Mouse (Mus musculus): ENCODE data around the gene Vwa7. TPM values are rescaled to one million over a fixed set of nuclear protein-coding genes. Genes with fewer than 3 reads are reported as not detected.
A peak's percentile ranks its signal among the peaks of the same experiment; 100 is the strongest.
"Not testable (repeated sequence)": the region's sequence is repeated elsewhere in the genome, so short reads cannot be mapped to it uniquely, and the experiment has no call there.

The Vwa7 gene
- total and polyA plus RNA-seq, 3 experiments: 7.5 to 10.9 (median 10.0) TPM

DNA sequence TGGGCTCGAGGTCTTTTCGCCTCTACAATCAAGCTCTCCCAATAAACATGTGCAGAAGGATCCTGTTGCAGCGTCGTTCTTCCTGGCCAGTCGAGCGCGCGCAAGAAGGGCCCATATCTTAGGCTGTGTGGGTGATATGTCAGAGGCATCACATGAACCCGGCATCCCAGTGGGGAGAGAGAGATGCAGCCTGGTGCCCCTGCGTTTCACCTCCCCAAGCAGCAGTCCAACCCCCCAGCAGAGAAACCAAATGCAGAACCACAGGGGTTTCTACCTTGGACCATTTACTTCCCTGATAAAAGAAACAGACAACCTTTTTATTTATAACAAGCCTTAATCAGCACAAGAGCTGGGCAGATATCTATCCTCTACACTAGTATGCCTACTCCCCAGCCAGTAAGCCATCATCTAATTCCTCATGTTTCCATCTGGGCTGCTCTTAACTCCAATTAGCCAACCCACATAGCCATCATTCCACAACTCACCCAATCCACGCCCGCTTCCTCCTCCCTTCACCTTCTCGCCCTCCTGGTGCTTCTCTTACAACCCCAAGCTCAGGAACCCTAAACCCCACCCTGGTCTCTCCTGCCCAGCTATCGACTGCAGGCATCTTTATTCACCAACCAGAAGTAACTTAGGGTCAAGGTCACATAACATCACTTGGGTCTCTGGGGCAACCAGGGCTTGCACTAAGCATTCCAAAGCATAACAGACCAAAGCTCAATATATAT lies 19.8 kb upstream of the Vwa7 start:
- intact Hi-C loops (cut with DNase I): no loop called here
- H3K27me3 ChIP-seq (ENCODE audit: control insufficient read depth, insufficient read depth, low read length): no peaks in the 10 kb centered on the region
- 80% methylated on average over 14 of the region's 14 CpGs for WGBS
- no peak for DNase-seq
- TF ChIP-seq POLR2A (IDR thresholded peaks at IDR 0.05; ENCODE audit: insufficient read depth, low read depth, low read length): no peak
- TF ChIP-seq CTCF (IDR thresholded peaks at IDR 0.05): no peak
- no peak for TF ChIP-seq EP300 (IDR thresholded peaks at IDR 0.05; ENCODE audit: insufficient read depth, low read depth, low read length)
- H3K9ac ChIP-seq (ENCODE audit: low read depth, low read length): no peak overlapping the region
- H3K27ac ChIP-seq: no peak overlapping the region
- peaks cover 2% of the 10 kb centered on the region for H3K4me1 ChIP-seq (ENCODE audit: control insufficient read depth, insufficient read depth, low read length)
- H3K36me3 ChIP-seq (ENCODE audit: control insufficient read depth, insufficient read depth, low read length): no peaks in the 10 kb centered on the region
- no peaks in the 10 kb centered on the region for H3K79me2 ChIP-seq (replicated peaks; ENCODE audit: control insufficient read depth, insufficient read depth, low read length)
- no peak overlapping the region for H3K4me3 ChIP-seq

DNA sequence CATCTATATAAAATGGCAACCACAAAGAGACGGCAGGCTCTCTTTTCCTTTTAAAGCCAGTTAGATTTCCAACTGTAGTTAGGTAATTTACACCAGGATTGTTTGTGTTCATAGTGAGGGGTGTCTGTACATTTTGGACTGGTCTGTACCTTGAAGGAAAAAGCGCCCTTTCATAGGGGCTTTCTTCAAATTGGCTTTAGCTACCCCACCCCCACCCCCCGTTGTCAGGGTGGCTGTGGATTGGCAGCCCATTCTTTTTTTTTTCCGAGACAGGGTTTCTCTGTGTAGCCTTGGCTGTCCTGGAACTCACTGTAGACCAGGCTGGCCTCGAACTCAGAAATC lies 19.3 kb upstream of the Vwa7 start:
- H3K79me2 ChIP-seq (replicated peaks; ENCODE audit: control insufficient read depth, insufficient read depth, low read length): no peaks in the 10 kb centered on the region
- H3K4me1 ChIP-seq (ENCODE audit: control insufficient read depth, insufficient read depth, low read length): peaks cover 4% of the 10 kb centered on the region
- WGBS: 83% methylated on average over 5 of the region's 5 CpGs
- no peak for TF ChIP-seq POLR2A (IDR thresholded peaks at IDR 0.05; ENCODE audit: insufficient read depth, low read depth, low read length)
- no peak for TF ChIP-seq EP300 (IDR thresholded peaks at IDR 0.05; ENCODE audit: insufficient read depth, low read depth, low read length)
- no peak for TF ChIP-seq CTCF (IDR thresholded peaks at IDR 0.05)
- no peak overlapping the region for H3K9ac ChIP-seq (ENCODE audit: low read depth, low read length)
- H3K36me3 ChIP-seq (ENCODE audit: control insufficient read depth, insufficient read depth, low read length): no peaks in the 10 kb centered on the region
- intact Hi-C loops (cut with DNase I): no loop called here
- no peak overlapping the region for H3K4me3 ChIP-seq
- no peak overlapping the region for H3K27ac ChIP-seq
- no peaks in the 10 kb centered on the region for H3K27me3 ChIP-seq (ENCODE audit: control insufficient read depth, insufficient read depth, low read length)
- DNase-seq: no peak

DNA sequence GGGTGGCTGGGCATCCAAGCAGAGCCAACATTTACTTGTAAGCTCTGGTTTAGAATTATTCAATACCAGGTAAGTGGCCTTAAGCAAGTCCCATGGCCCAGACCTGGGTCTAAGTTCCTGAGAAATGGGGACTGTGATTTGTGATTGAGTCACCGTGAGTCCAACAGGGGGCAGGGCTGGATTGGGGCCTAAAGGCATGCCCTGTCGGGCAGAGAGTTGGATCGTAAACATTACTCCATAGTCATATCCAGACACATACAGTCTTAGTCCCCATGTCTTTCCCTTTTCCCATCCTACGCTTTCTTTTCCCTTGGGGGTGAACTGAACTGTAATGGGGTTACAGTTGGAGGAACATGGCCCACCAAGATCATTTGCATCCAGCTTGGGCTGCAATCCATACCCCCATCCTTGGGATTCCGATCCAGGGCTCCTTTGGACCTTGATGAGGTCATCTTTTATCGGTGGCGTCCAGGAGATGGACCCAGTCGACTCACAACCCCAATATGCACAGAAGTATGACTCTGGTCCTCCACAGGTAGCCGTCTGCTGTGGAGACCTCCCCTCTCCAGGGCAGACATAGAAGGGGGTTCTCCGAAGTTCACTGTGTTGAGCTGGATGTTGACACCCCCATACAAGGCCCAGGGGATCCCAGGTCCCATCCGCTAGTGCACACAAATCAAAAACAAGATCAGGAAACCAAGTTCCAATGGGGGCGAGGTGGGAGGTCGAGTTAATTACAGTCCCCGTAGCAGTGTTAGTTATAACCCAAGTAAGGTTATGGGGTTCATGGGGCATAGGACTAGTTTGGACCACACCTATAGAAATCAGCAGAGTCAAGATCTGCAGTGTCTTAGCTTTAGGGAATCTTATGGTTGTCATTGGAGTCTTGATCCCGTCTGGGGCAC lies 17.6 kb upstream of the Vwa7 start:
- 71% methylated on average over 15 of the region's 15 CpGs for whole genome bisulfite sequencing
- intact Hi-C loops (cut with DNase I): no loop called here
- TF ChIP-seq CTCF (IDR thresholded peaks at IDR 0.05) (no peak), EP300 (IDR thresholded peaks at IDR 0.05; ENCODE audit: insufficient read depth, low read depth, low read length) (no peak), POLR2A (IDR thresholded peaks at IDR 0.05; ENCODE audit: insufficient read depth, low read depth, low read length) (no peak)
- Histone ChIP-seq H3K36me3 (ENCODE audit: control insufficient read depth, insufficient read depth, low read length) (no peaks in the 10 kb centered on the region), H3K9ac (ENCODE audit: low read depth, low read length) (no peak overlapping the region), H3K4me3 (no peak overlapping the region), H3K79me2 (replicated peaks; ENCODE audit: control insufficient read depth, insufficient read depth, low read length) (no peaks in the 10 kb centered on the region), H3K27me3 (ENCODE audit: control insufficient read depth, insufficient read depth, low read length) (no peaks in the 10 kb centered on the region), H3K4me1 (ENCODE audit: control insufficient read depth, insufficient read depth, low read length) (peaks cover 10% of the 10 kb centered on the region), H3K27ac (no peak overlapping the region)
- peak in 1 of 2 experiments; percentile 16 for DNase-seq

GRCm38 (mm10) chr17:34999871-35000716 lies 16.3 kb upstream of the Vwa7 start:
- Histone ChIP-seq H3K9ac (ENCODE audit: low read depth, low read length) (peak overlapping the region; percentile 85), H3K4me3 (peak overlapping the region; percentile 78), H3K27ac (peak overlapping the region; percentile 100), H3K4me1 (ENCODE audit: control insufficient read depth, insufficient read depth, low read length) (peaks cover 10% of the 10 kb centered on the region)
- not testable (repeated sequence) for H3K36me3 ChIP-seq (ENCODE audit: control insufficient read depth, insufficient read depth, low read length); H3K79me2 ChIP-seq (replicated peaks; ENCODE audit: control insufficient read depth, insufficient read depth, low read length); H3K27me3 ChIP-seq (ENCODE audit: control insufficient read depth, insufficient read depth, low read length)
- peak in 1 of 2 experiments; percentile 29 for DNase-seq
- WGBS: 8% methylated on average over 30 of the region's 32 CpGs
- intact Hi-C loops (cut with DNase I): loop anchor here (2.0 to 5.0 kb wide), 2 partner anchors 19 to 242 kb away; partner anchors contain the start of genes Ddx39b and Lsm2

DNA sequence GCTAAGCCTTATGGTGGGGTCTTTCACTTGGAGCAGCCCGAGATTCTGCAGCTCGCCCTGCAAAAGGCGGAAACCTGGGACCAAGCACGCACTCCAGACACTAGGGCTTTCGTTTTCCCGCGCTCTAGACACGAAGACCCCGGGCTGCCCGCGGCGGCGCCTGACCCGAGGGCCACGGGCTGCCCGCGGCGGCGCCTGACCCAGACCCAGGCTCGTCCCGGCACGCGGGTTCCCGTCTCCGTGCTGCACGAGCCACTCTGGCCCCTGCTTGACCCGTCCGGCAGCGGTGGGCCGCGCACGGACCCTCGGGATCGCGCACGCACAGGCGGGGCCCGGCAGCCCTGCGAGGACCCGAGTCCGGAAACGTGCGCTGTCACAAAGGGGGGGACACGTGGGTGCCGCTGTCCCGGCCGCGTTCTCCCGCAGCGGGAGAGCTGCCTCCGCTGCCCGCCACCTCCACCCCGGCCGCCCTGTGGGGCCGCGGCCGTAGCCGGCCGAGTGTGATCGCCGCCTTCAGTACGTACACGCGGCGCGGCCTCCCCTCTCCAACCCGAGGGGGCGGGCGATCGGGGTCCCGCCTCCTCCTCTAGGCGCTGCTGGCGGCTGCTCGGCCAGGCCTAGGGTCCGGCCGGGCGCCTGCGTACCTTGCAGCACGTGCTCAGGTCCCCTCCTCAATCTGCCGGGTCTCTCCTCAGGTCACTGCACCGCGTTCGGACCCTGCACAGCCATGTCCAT lies 15.5 kb upstream of the Vwa7 start, which contains the start of gene Vars:
Gene Vars, plus strand, starts transcription at position 271 of the 735 bp plus-strand sequence.
- intact Hi-C loops (cut with DNase I): loop anchor here (2.0 to 5.0 kb wide), 2 partner anchors 20 to 241 kb away; partner anchors contain the start of genes Ddx39b and Lsm2
- peaks cover 10% of the 10 kb centered on the region for H3K4me1 ChIP-seq (ENCODE audit: control insufficient read depth, insufficient read depth, low read length)

More for the DNA sequence above, 15.5 kb upstream of the Vwa7 start, which contains the start of gene Vars:
- 0 out of 2 replicates have a peak, but pooled peaks have one; percentile 24 for TF ChIP-seq EP300 (IDR thresholded peaks at IDR 0.05; ENCODE audit: insufficient read depth, low read depth, low read length)
- no peak for TF ChIP-seq CTCF (IDR thresholded peaks at IDR 0.05)
- 0 out of 2 replicates have a peak, but pooled peaks have one; percentile 37 for TF ChIP-seq POLR2A (IDR thresholded peaks at IDR 0.05; ENCODE audit: insufficient read depth, low read depth, low read length)
- Histone ChIP-seq H3K27me3 (ENCODE audit: control insufficient read depth, insufficient read depth, low read length) (no peaks in the 10 kb centered on the region), H3K79me2 (replicated peaks; ENCODE audit: control insufficient read depth, insufficient read depth, low read length) (no peaks in the 10 kb centered on the region), H3K4me3 (peak within 1 kb of the TSS; percentile 78), H3K9ac (ENCODE audit: low read depth, low read length) (peak within 1 kb of the TSS; percentile 85), H3K36me3 (ENCODE audit: control insufficient read depth, insufficient read depth, low read length) (no peaks in the 10 kb centered on the region), H3K27ac (peak within 1 kb of the TSS; percentile 100)
- peak; percentile 93 to 95 for DNase-seq
- WGBS: under 1% methylated on average over 79 of the region's 83 CpGs

All from heart, adult 2 months (tissue).